In the genomic region with DNA sequence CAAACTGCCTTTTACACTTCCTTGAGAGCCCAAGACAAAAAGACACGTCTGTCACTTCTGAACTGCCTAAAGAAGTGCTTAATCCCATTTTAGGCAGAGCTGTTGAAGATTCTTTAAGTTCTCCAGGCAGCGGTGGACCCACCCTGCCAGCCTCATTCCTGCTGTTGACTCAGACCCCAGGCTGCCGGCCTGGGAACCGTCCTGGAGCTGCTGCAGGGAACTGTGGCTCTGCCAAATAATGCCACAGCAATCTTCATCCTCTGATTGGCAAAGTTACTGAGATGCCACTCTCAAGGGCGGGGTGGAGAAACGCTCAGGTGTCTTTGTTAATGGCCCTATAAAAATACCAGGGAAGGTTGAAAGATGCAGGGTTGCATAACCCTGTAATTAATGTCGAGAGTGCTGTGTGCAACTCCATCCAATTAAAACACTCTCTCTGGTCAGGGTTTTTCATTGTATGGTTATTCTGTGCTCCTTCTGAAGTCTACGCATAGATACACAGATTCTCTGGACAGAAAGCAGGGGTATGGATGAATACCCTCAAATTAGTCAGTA, we compare ENCODE assay signal across 9 mouse cellular contexts.
"Had no signal": no experiment of that assay in that cellular context is flagged by ENCODE, and none has a peak within 500 bp of the region (broad histone marks: within the 10 kb centered on the region; RNA-seq: fewer than 3 reads in every experiment).

No protein-coding gene starts in this region.

- H3K4me2 ChIP-seq: liver, embryonic 11.5 days; liver, embryonic 15.5 days had no signal

- DNase-seq: kidney, postnatal 25 days; lung, adult 2 months; lung, postnatal 36 days; right cerebral cortex, postnatal 14 days had no signal

- H3K27ac ChIP-seq: left cerebral cortex, adult 2 months; limb, embryonic 10.5 days; liver, embryonic 15.5 days had no signal

- ATAC-seq: lung, postnatal 0 days had no signal

- H3K9me3 ChIP-seq: limb, embryonic 10.5 days; liver, embryonic 15.5 days had no signal

- H3K36me3 ChIP-seq: limb, embryonic 10.5 days; liver, embryonic 15.5 days had no signal

- H3K4me3 ChIP-seq: left cerebral cortex, adult 2 months; limb, embryonic 10.5 days; liver, embryonic 15.5 days had no signal

- H3K9ac ChIP-seq: liver, embryonic 15.5 days had no signal
